Mouse (Mus musculus): ENCODE results near the gene Pla2g16.

DNA sequence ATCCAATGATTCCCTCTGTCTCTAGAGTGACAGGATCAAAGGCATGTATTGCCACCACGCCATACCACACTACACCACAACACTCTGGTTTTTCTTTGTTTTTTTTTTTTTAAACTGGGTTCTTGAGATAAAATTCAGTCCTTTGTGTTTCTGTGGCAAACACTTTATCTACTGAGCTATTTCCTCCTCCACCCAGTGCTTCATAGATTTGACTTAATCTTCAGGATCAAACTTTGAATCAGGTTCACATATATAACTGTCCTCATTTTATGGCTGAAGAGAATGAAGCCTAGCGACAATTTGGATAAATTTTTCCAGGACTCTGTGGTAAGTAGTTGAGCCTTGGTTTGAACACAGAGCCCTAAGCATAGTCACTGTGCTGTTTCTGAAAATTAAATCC lies 6.4 kb downstream of the Pla2g16 start:
- TF ChIP-seq CTCF (IDR thresholded peaks at IDR 0.05; ENCODE audit: low read depth) (no peak), EP300 (optimal IDR thresholded peaks at IDR 0.05) (no peak)
